Mouse (Mus musculus): ENCODE data around the gene a.
"Not testable (repeated sequence)": the region's sequence is repeated elsewhere in the genome, so short reads cannot be mapped to it uniquely, and the experiment has no call there.

Gene a

GRCm38 (mm10) chr2:154991411-154991810 is 200.2 kb downstream of the a start:
- DNase-seq (ENCODE audit: low spot score in 2 of 2): no peak

DNA sequence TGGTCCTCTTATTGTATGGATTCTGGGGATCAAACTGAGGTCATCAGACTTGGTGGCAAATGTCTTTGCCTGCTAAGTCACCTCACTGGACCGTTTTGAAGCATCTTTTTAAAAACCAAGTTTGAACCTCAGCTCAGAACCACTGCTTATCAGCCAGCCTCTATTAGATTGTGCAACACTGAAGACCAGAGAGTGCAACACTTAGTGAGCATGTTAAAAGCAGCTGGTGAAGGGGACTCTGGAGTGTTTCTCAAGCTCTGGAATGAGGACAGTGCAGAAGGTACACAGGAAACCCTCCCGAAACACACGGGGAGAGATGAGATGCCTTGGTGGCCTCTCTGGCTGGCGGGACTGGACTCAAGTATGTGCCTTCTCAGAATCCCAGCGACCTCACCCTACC is 200.9 kb downstream of the a start:
- no peak for DNase-seq (ENCODE audit: low spot score in 2 of 2)

DNA sequence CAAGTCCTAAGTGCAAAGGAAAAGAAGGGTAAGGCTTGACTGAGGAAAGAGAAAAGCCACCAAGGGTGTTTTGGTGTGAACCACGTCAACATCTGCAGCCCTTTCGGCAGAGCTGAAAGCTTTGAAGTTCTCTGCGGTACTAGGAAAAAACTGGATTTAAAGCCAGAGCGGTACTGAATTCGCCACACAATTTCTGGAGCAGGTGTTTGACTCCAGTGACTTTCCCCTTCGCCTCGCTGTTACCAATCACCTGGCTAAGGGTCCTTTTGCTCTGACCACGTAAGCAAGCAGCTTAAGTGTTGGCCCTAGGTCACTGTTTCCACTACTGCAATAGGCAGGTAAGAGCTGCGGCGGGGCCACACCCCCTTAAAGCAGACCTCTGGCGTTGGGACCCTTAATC is 214.3 kb downstream of the a start:
- DNase-seq (ENCODE audit: low spot score in 2 of 2): no peak

GRCm38 (mm10) chr2:155011086-155011656 is 220.0 kb downstream of the a start:
- DNase-seq (ENCODE audit: low spot score in 2 of 2): no peak

GRCm38 (mm10) chr2:155012991-155013390 is 221.8 kb downstream of the a start:
- DNase-seq (ENCODE audit: low spot score in 2 of 2): no peak

GRCm38 (mm10) chr2:155016751-155017150 is 225.5 kb downstream of the a start:
- not testable (repeated sequence) for DNase-seq (ENCODE audit: low spot score in 2 of 2)

GRCm38 (mm10) chr2:155018251-155018755 is 227.1 kb downstream of the a start, which contains the start of gene Gm14226:
Gene Gm14226 (plus strand): TSS chr2:155018266.
- peak in 1 of 2 experiments; percentile 15 for DNase-seq (ENCODE audit: low spot score in 2 of 2)

- DNase-seq (ENCODE audit: low spot score in 2 of 2): peak; percentile 57 to 79
Observed at GRCm38 (mm10) chr2:155018762-155019641, 227.8 kb downstream of the a start.

- DNase-seq (ENCODE audit: low spot score in 2 of 2): peak; percentile 85 to 93
Observed at GRCm38 (mm10) chr2:155019673-155020072, 228.5 kb downstream of the a start.

DNA sequence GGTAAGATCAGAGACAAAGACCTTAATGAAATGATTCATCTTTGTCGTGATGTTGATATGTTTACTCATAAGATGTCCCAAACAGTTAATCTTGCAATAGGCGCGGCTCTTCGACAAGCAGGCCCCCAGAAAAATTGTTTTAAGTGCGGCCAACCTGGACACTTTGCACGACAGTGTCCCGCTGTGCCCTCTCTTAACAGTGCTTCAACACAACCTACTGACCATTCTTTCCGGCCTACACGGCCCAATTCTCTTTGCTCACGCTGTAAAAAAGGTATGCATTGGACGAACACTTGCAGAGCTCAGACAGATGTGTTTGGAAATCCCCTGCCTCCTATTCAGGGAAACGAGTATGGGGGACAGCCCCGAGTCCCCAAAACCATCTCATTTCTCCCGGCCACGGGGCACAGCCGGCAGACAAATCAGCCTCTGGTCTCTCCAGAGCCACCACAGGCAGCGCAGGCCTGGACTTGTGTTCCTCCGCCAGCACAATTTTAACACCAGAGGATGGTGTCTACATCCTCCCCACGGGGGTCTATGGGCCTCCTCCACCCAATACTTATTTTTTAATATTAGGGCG is 229.1 kb downstream of the a start:
- DNase-seq (ENCODE audit: low spot score in 2 of 2): not testable (repeated sequence)

DNA sequence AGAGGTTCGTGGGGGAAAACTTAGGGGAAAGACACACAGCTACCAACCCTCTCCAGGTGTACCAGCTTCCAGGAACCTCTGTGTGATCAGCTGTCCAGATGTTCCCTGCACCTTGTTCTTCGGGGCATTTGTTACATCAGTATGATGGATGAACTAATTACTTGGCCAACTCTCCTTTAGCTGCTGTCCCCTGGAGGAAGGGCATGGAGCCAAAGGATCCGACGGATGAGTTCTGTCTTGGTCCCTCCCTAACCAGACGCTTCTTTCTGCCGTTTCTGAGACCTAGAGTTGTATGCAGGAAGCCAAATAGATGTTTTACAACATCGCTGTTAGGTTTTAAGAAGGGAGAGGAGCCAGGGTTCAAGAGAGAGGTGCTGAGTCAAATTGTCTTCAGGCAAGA is 239.6 kb downstream of the a start:
- DNase-seq (ENCODE audit: low spot score in 2 of 2): no peak

- no peak for DNase-seq (ENCODE audit: low spot score in 2 of 2)
Observed at GRCm38 (mm10) chr2:155032938-155033710, 241.9 kb downstream of the a start.

DNA sequence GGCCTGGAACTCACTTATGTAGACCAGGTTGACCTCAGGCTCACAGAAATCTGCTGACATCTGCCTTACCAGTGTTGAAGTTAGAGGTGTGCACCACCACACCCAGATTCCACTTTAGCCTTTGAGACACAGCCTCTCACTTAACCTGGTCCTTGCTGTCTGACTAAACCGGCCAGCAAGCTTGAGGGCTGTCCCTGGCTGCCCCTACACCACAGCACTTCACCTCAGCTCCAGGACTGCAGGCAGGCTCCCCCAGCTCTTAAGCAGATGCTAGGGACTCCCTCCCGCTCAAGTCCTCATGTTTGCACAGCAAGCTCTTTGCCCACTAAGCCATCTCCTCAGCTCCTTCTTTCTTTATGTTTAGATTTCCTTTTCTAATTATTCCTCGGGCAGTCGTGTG is 248.8 kb downstream of the a start:
- no peak for DNase-seq (ENCODE audit: low spot score in 2 of 2)

DNA sequence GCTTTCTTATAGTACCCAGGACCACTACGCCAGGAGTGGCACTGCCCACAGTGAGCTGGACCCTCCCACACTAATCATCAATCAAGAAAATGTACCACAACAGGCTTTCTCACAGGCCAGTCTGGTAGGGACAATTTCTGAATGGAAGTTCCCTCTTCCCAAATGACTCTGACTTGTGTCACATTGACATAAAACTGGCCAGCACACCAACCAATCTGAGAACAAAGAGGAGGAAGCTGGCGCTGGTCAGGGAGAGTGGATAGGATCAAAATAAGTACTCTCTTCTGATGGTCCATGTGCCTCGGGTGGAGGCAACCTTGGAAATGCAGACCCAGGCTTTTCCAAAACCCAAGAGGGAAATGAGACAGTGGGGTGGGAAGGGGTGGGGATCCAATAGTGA is 253.3 kb downstream of the a start:
- DNase-seq (ENCODE audit: low spot score in 2 of 2): no peak

GRCm38 (mm10) chr2:155045075-155045474 is 253.9 kb downstream of the a start:
- no peak for DNase-seq (ENCODE audit: low spot score in 2 of 2)

DNA sequence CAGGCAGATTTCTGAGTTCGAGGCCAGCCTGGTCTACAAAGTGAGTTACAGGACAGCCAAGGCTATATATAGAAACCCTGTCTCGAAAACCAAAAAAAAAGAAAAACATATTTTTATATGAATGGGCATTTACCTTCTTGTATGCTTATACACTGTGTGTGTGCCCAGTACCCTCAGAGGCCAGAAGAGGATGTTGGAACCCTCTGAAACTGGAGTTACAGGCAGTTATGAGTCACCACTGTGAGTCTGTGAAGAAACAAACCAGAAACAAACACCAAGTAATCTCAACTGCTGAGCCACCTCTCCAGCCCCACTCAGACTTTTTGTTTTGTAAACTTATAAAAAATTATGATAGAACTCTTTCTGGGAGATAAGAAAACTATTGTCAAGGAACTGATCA is 255.6 kb downstream of the a start:
- no peak for DNase-seq (ENCODE audit: low spot score in 2 of 2)

DNA sequence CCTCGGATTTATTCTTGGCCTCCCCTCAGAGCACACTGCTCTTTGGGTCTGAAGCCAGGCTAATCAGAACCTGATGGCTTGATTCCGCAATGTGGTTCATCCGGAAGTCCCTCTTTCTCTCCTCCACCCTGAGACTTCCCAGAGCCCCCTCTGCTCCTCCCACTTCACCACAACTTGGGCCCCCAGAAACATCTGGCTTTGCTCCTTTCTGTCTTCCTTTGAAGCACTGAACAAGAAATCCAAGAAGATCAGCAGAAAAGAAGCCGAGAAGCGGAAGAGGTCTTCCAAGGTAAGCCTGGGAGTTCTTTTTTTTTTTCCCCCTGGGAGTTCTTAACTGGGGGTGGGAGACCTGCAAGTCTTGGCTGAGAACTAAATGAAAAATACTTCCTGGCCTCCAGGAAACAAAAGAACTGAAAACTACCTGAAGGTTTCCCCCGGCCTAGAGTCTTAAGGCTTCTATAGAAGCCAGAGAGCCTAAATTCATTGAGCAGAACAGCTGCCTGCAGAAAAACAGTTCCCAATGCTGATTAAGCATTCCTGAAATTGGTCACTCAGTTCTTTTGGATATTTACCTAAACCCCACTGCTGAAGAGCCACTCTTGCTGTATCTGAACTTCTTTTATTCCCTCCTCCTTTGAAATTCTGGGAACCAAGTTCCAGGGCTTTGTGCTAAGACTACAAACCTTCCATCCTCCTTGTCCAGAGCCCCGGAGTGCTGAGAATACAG is 256.4 kb downstream of the a start:
- no peak for DNase-seq (ENCODE audit: low spot score in 2 of 2)

DNA sequence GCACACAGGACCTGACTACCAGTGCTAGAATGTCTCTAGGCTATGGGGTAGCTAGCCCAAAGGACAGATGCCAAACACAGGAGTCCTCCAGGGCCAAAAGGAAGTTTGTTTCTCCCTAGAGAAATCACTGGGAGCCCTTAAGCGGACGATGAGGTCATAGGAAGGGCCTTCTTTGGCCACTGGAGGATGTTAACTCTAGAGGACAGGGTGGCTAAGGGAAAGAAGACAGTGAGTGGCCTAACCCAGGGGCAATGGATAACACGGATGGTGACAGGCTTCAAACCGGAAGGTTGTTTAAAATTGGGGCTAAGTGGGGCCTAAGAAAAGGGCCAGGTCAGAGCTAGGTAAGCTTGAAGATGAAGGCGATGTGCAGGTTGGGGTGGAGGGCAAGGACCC is 258.9 kb downstream of the a start:
- no peak for DNase-seq (ENCODE audit: low spot score in 2 of 2)

- DNase-seq (ENCODE audit: low spot score in 2 of 2): peak; percentile 98 to 99
Observed at GRCm38 (mm10) chr2:155050504-155051236, 259.5 kb downstream of the a start.

- no peak for DNase-seq (ENCODE audit: low spot score in 2 of 2)
Observed at GRCm38 (mm10) chr2:155051622-155052351, 260.6 kb downstream of the a start.

Data from spleen, postnatal 4 days (tissue).